Mouse (Mus musculus) small intestine, adult 2 months (tissue): Measurements from ENCODE around the gene Pfn1.

Experiments used
- CTCF ChIP-seq: fragments of 200-500 bp; IDR thresholded peaks from 2 replicates; pipeline ENCODE4 v1.5.1; 2012; ENCODE audit warnings: low read depth, mild to moderate bottlenecking, control low read depth, inconsistent platforms, low read length, moderate library complexity, mixed read lengths; ENCODE audit not compliant: insufficient replicate concordance, insufficient read length; ENCODE audit errors: extremely low read depth
- POLR2A ChIP-seq: fragments of 200-500 bp; IDR thresholded peaks from 2 replicates; pipeline ENCODE4 v1.6.1; 2012; ENCODE audit warnings: low read depth, mild to moderate bottlenecking, control low read depth, inconsistent platforms, low read length, moderate library complexity

- TF ChIP-seq POLR2A (no peak), CTCF (peak; percentile 70; the same call in 1 of the 2 replicates)
Measured at GRCm38 (mm10) chr11:70625473-70625872, 29.0 kb downstream of the Pfn1 start.
